Mouse (Mus musculus): ENCODE measurements at regions not wholly inside any gene's neighbourhood (a gene's known extent, or its start where the extent isn't known, plus 50 kb on each side); places are given as distances from the start of the nearest gene placed in this dataset.

DNA sequence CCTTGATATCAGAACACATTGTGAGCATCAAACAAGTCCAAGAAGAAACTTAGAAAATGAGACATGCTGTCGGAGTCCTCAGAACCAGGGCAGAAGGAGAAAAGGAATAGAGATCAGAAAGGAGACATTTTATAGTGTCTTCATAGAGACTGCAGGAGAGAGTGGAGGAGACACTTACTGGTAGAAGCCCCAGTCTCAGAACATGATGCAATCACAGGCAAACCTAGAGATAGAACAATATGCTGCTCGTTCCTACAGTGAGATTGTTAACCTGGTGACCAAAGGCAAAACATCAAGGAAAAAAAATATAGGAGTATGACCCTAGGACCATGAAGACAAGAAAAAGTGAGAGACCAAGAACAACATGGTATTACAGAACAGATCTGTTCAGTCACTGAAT is 164.7 kb upstream of the Tenm4 start:
- no peak overlapping the region for H3K4me3 ChIP-seq (ENCODE audit: low read depth, low read length)
- no peak overlapping the region for H3K4me2 ChIP-seq (ENCODE audit: low read depth, low read length)
- H3K27ac ChIP-seq (ENCODE audit: low read depth): no peak overlapping the region
- no peaks in the 10 kb centered on the region for H3K9me3 ChIP-seq (ENCODE audit: low read length)
- TF ChIP-seq EP300 (IDR thresholded peaks at IDR 0.05; ENCODE audit: low read depth) (no peak), CTCF (IDR thresholded peaks at IDR 0.05; ENCODE audit: low read depth) (no peak)
- H3K4me1 ChIP-seq (ENCODE audit: insufficient read depth): no peaks in the 10 kb centered on the region
- ATAC-seq (no peak), DNase-seq (no peak)
- WGBS (ENCODE audit: insufficient replicate concordance): 71% methylated on average over 2 of the region's 2 CpGs
- H3K9ac ChIP-seq (replicated peaks): no peak overlapping the region
- no peaks in the 10 kb centered on the region for H3K27me3 ChIP-seq (ENCODE audit: insufficient read depth, low read length)
- H3K36me3 ChIP-seq (replicated peaks; ENCODE audit: insufficient read depth, low read length): no peaks in the 10 kb centered on the region

GRCm38 (mm10) chr7:96013008-96013407 is 158.0 kb upstream of the Tenm4 start:
- DNase-seq: no peak
- no peak overlapping the region for H3K4me3 ChIP-seq (ENCODE audit: low read depth, low read length)
- no peaks in the 10 kb centered on the region for H3K27me3 ChIP-seq (ENCODE audit: insufficient read depth, low read length)
- no peaks in the 10 kb centered on the region for H3K36me3 ChIP-seq (replicated peaks; ENCODE audit: insufficient read depth, low read length)
- H3K4me2 ChIP-seq (ENCODE audit: low read depth, low read length): no peak overlapping the region
- no peaks in the 10 kb centered on the region for H3K9me3 ChIP-seq (ENCODE audit: low read length)
- H3K4me1 ChIP-seq (ENCODE audit: insufficient read depth): no peaks in the 10 kb centered on the region
- ATAC-seq: no peak
- no peak overlapping the region for H3K9ac ChIP-seq (replicated peaks)
- H3K27ac ChIP-seq (ENCODE audit: low read depth): no peak overlapping the region
- WGBS (ENCODE audit: insufficient replicate concordance): 68% methylated on average over 5 of the region's 5 CpGs
- TF ChIP-seq EP300 (IDR thresholded peaks at IDR 0.05; ENCODE audit: low read depth) (no peak), CTCF (IDR thresholded peaks at IDR 0.05; ENCODE audit: low read depth) (no peak)

DNA sequence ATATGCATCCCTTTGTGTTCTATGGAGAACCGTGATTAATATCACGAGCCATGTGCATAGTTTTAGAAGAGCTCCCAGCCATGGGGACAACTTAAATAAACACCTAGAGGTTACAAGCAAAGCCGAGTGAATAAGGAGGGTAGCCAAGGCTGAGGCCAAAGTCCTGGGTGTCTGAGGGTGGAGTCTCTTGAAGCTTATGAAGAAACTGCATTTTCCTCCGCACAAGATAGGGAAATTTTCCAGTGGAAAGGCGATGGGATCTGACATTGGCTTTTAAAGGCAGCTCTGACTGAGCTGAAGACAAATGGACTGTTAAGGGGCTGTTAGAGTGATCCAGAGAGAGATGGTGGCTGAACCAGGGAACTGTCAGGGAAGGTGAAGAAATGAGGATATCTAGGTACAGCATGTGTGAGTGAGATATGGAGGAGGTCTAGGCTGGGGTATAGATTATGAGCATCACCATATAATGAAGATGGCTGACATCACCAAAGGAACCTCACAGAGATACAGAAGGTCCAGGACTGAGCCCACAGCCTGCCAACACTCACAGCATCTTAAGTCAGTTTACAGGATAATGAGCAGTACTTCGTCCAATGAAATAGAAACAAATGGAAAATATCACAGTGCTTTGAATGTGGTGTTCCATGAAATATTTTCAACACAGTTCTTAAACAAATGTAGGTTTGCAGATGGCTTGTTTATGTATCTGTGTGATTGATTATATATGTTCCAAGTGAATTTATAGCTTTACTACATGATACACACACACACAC is 153.7 kb upstream of the Tenm4 start:
- 65% methylated on average over 6 of the region's 6 CpGs for WGBS (ENCODE audit: insufficient replicate concordance)
- no peak overlapping the region for H3K27ac ChIP-seq (ENCODE audit: low read depth)
- no peak for TF ChIP-seq EP300 (IDR thresholded peaks at IDR 0.05; ENCODE audit: low read depth)
- TF ChIP-seq CTCF (IDR thresholded peaks at IDR 0.05; ENCODE audit: low read depth): no peak
- no peaks in the 10 kb centered on the region for H3K36me3 ChIP-seq (replicated peaks; ENCODE audit: insufficient read depth, low read length)
- no peaks in the 10 kb centered on the region for H3K27me3 ChIP-seq (ENCODE audit: insufficient read depth, low read length)
- H3K9me3 ChIP-seq (ENCODE audit: low read length): no peaks in the 10 kb centered on the region
- no peak overlapping the region for H3K9ac ChIP-seq (replicated peaks)
- H3K4me1 ChIP-seq (ENCODE audit: insufficient read depth): no peaks in the 10 kb centered on the region
- H3K4me2 ChIP-seq (ENCODE audit: low read depth, low read length): no peak overlapping the region
- ATAC-seq: no peak
- no peak overlapping the region for H3K4me3 ChIP-seq (ENCODE audit: low read depth, low read length)
- DNase-seq: no peak

DNA sequence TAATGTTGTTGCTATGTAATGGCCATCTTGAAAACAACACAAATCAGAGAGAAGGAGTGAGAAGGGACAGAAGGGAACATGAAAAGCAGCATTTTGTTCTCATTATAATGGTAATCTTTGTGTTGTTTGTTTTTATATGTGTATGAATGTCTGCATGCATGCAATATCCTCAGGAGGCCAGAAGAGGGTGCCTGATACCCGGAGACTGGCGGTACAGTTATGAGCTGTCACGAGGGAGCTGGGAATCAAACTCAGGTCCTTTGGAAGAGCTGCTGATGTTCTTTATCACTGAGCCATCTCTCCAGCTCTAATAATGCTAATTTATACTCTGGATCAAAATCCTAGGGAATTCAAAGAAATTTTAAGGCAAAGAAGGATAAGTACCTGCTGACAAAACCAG is 147.0 kb upstream of the Tenm4 start:
- Histone ChIP-seq H3K4me3 (ENCODE audit: low read depth, low read length) (no peak overlapping the region), H3K36me3 (replicated peaks; ENCODE audit: insufficient read depth, low read length) (no peaks in the 10 kb centered on the region), H3K27me3 (ENCODE audit: insufficient read depth, low read length) (no peaks in the 10 kb centered on the region), H3K4me1 (ENCODE audit: insufficient read depth) (no peaks in the 10 kb centered on the region), H3K4me2 (ENCODE audit: low read depth, low read length) (no peak overlapping the region), H3K9ac (replicated peaks) (no peak overlapping the region), H3K27ac (ENCODE audit: low read depth) (no peak overlapping the region), H3K9me3 (ENCODE audit: low read length) (no peaks in the 10 kb centered on the region)
- no peak for ATAC-seq
- WGBS (ENCODE audit: insufficient replicate concordance): 91% methylated on average over 3 of the region's 3 CpGs
- no peak for DNase-seq
- TF ChIP-seq EP300 (IDR thresholded peaks at IDR 0.05; ENCODE audit: low read depth): no peak
- TF ChIP-seq CTCF (IDR thresholded peaks at IDR 0.05; ENCODE audit: low read depth): no peak

- Histone ChIP-seq H3K4me3 (ENCODE audit: low read depth, low read length) (no peak overlapping the region), H3K36me3 (replicated peaks; ENCODE audit: insufficient read depth, low read length) (no peaks in the 10 kb centered on the region), H3K9ac (replicated peaks) (no peak overlapping the region), H3K9me3 (ENCODE audit: low read length) (no peaks in the 10 kb centered on the region), H3K4me2 (ENCODE audit: low read depth, low read length) (no peak overlapping the region), H3K4me1 (ENCODE audit: insufficient read depth) (no peaks in the 10 kb centered on the region), H3K27ac (ENCODE audit: low read depth) (no peak overlapping the region), H3K27me3 (ENCODE audit: insufficient read depth, low read length) (no peaks in the 10 kb centered on the region)
- 70% methylated on average over 6 of the region's 6 CpGs for WGBS (ENCODE audit: insufficient replicate concordance)
- DNase-seq: no peak
- TF ChIP-seq CTCF (IDR thresholded peaks at IDR 0.05; ENCODE audit: low read depth) (no peak), EP300 (IDR thresholded peaks at IDR 0.05; ENCODE audit: low read depth) (no peak)
- no peak for ATAC-seq
Measured at GRCm38 (mm10) chr7:96026781-96027418, 144.1 kb upstream of the Tenm4 start.

- Histone ChIP-seq H3K4me1 (ENCODE audit: insufficient read depth) (no peaks in the 10 kb centered on the region), H3K4me3 (ENCODE audit: low read depth, low read length) (no peak overlapping the region)
Measured at GRCm38 (mm10) chr7:96033636-96034035, 137.4 kb upstream of the Tenm4 start.

More at GRCm38 (mm10) chr7:96033636-96034035, 137.4 kb upstream of the Tenm4 start:
- 79% methylated on average over 4 of the region's 4 CpGs for WGBS (ENCODE audit: insufficient replicate concordance)
- Histone ChIP-seq H3K27me3 (ENCODE audit: insufficient read depth, low read length) (no peaks in the 10 kb centered on the region), H3K9ac (replicated peaks) (no peak overlapping the region), H3K9me3 (ENCODE audit: low read length) (no peaks in the 10 kb centered on the region), H3K27ac (ENCODE audit: low read depth) (no peak overlapping the region), H3K4me2 (ENCODE audit: low read depth, low read length) (no peak overlapping the region), H3K36me3 (replicated peaks; ENCODE audit: insufficient read depth, low read length) (no peaks in the 10 kb centered on the region)
- no peak for DNase-seq
- ATAC-seq: no peak
- no peak for TF ChIP-seq CTCF (IDR thresholded peaks at IDR 0.05; ENCODE audit: low read depth)
- no peak for TF ChIP-seq EP300 (IDR thresholded peaks at IDR 0.05; ENCODE audit: low read depth)
